Mouse (Mus musculus) hindbrain, embryonic 11.5 days (tissue): Measurements from ENCODE around the gene Larp7. TPM values are rescaled to one million over a fixed set of nuclear protein-coding genes. Genes with fewer than 3 reads are reported as not detected.

Source experiments
- ATAC-seq: fragments of 200-750 bp; cut with Nextera tagmentation; 2 replicates; pipeline ENCODE4 v1.8.0; 2017; ENCODE audit warnings: mild to moderate bottlenecking, moderate TSS enrichment, moderate library complexity; ENCODE audit not compliant: low FRiP score
- DNase-seq: peaks from one replicate; pipeline ENCODE4 v3.0.0-alpha.2; 2015; ENCODE audit warnings: low spot score
- H3K27ac ChIP-seq: fragments of 300-500 bp; sonication (generic); 2 replicates; pipeline ENCODE4 v1.5.1; 2014; ENCODE audit warnings: mild to moderate bottlenecking, low read depth, low read length
- H3K27me3 ChIP-seq: fragments of 300-500 bp; sonication (generic); 2 replicates; pipeline ENCODE4 v1.6.1; 2014; ENCODE audit warnings: mild to moderate bottlenecking, low read length, moderate library complexity, mixed read lengths; ENCODE audit not compliant: control insufficient read depth, insufficient read depth
- H3K36me3 ChIP-seq: fragments of 300-500 bp; sonication (generic); 2 replicates; pipeline ENCODE4 v1.6.1; 2014; ENCODE audit warnings: mild to moderate bottlenecking, low read length, moderate library complexity, mixed read lengths; ENCODE audit not compliant: control insufficient read depth, insufficient read depth
- H3K4me1 ChIP-seq: fragments of 300-500 bp; sonication (generic); replicated peaks from 2 replicates; pipeline ENCODE4 v1.6.1; 2014; ENCODE audit warnings: low read length, mixed read lengths; ENCODE audit not compliant: control insufficient read depth, insufficient read depth
- H3K4me2 ChIP-seq: fragments of 300-500 bp; sonication (generic); replicated peaks from 2 replicates; pipeline ENCODE4 v1.6.1; 2014; ENCODE audit warnings: mild to moderate bottlenecking, low read depth, low read length
- H3K4me3 ChIP-seq: fragments of 300-500 bp; sonication (generic); 2 replicates; pipeline ENCODE4 v1.5.1; 2014; ENCODE audit warnings: low read depth, low read length
- H3K9ac ChIP-seq: fragments of 300-500 bp; sonication (generic); 2 replicates; pipeline ENCODE4 v1.6.1; 2014; ENCODE audit warnings: low read depth, low read length
- H3K9me3 ChIP-seq: fragments of 300-500 bp; sonication (generic); 2 replicates; pipeline ENCODE4 v1.6.1; 2016; ENCODE audit warnings: low read length; ENCODE audit not compliant: control insufficient read depth
- WGBS: fragments of 180-500 bp; shearing (Covaris S2); extraction: QIAGEN DNeasy Blood & Tissue Kit; methylation state at CpG from one replicate; pipeline ENCODE4 v1.1.7; 2014; 5-methylcytosine and 5-hydroxymethylcytosine counted together
- polyA plus RNA-seq: library from polyadenylated mRNA; unstranded; fragments of >200 nt; fragmentation: Nextera tagmentation; extraction: Ambion mirVana; gene quantifications from 2 replicates; pipeline ENCODE4 v1.2.1, GENCODE M21; 2014

Larp7 gene
- polyA plus RNA-seq, 1 experiment from 2014 or later = 75.9 TPM

GRCm38 (mm10) chr3:127547882-127548281 is 5.3 kb downstream of the Larp7 start:
- WGBS = 38% methylated on average over 4 of the region's 5 CpGs

GRCm38 (mm10) chr3:127544610-127545121 is 8.5 kb downstream of the Larp7 start:
- Histone ChIP-seq H3K4me3 (no peak overlapping the region), H3K27ac (no peak overlapping the region), H3K4me2 (no peak overlapping the region), H3K36me3 (no peaks in the 10 kb centered on the region), H3K27me3 (no peaks in the 10 kb centered on the region), H3K4me1 (no peaks in the 10 kb centered on the region), H3K9ac (no peak overlapping the region), H3K9me3 (no peaks in the 10 kb centered on the region)
- 24% methylated on average over 5 of the region's 5 CpGs for whole genome bisulfite sequencing
- DNase-seq (no peak), ATAC-seq (no peak)

More at GRCm38 (mm10) chr3:127547882-127548281, 5.3 kb downstream of the Larp7 start:
- Histone ChIP-seq H3K9ac (no peak overlapping the region), H3K4me3 (no peak overlapping the region), H3K27ac (no peak overlapping the region), H3K9me3 (no peaks in the 10 kb centered on the region), H3K4me2 (no peak overlapping the region), H3K36me3 (no peaks in the 10 kb centered on the region), H3K27me3 (no peaks in the 10 kb centered on the region), H3K4me1 (no peaks in the 10 kb centered on the region)
- ATAC-seq (no peak), DNase-seq (peak; percentile 45)

GRCm38 (mm10) chr3:127543976-127544375 is 9.2 kb downstream of the Larp7 start:
- no peak overlapping the region for H3K4me2 ChIP-seq
- no peak overlapping the region for H3K9ac ChIP-seq
- no peak for DNase-seq
- no peaks in the 10 kb centered on the region for H3K36me3 ChIP-seq
- H3K4me3 ChIP-seq = no peak overlapping the region
- H3K27me3 ChIP-seq = no peaks in the 10 kb centered on the region
- H3K4me1 ChIP-seq = no peaks in the 10 kb centered on the region
- no peaks in the 10 kb centered on the region for H3K9me3 ChIP-seq
- H3K27ac ChIP-seq = no peak overlapping the region
- WGBS = 76% methylated on average over 4 of the region's 4 CpGs
- ATAC-seq = no peak

- no peak overlapping the region for H3K9ac ChIP-seq
- no peak overlapping the region for H3K27ac ChIP-seq
- no peaks in the 10 kb centered on the region for H3K36me3 ChIP-seq
- H3K27me3 ChIP-seq = no peaks in the 10 kb centered on the region
- no peak overlapping the region for H3K4me2 ChIP-seq
- H3K4me3 ChIP-seq = no peak overlapping the region
- H3K4me1 ChIP-seq = no peaks in the 10 kb centered on the region
- WGBS = 78% methylated on average over 6 of the region's 6 CpGs
- DNase-seq (no peak), ATAC-seq (no peak)
- H3K9me3 ChIP-seq = no peaks in the 10 kb centered on the region
Measured at GRCm38 (mm10) chr3:127539193-127539592, 14.0 kb downstream of the Larp7 start.

GRCm38 (mm10) chr3:127530293-127530692 is 22.9 kb downstream of the Larp7 start:
- Histone ChIP-seq H3K9ac (no peak overlapping the region), H3K27me3 (no peaks in the 10 kb centered on the region), H3K27ac (no peak overlapping the region), H3K4me1 (no peaks in the 10 kb centered on the region), H3K36me3 (no peaks in the 10 kb centered on the region), H3K9me3 (no peaks in the 10 kb centered on the region), H3K4me3 (no peak overlapping the region), H3K4me2 (no peak overlapping the region)
- ATAC-seq (no peak), DNase-seq (no peak)
- WGBS = 6% methylated on average over 4 of the region's 4 CpGs

GRCm38 (mm10) chr3:127529824-127530223 is 23.3 kb downstream of the Larp7 start:
- no peak overlapping the region for H3K27ac ChIP-seq
- H3K4me3 ChIP-seq = no peak overlapping the region
- H3K4me1 ChIP-seq = no peaks in the 10 kb centered on the region
- no peaks in the 10 kb centered on the region for H3K9me3 ChIP-seq
- H3K9ac ChIP-seq = no peak overlapping the region
- no peaks in the 10 kb centered on the region for H3K36me3 ChIP-seq
- ATAC-seq (no peak), DNase-seq (no peak)
- no peaks in the 10 kb centered on the region for H3K27me3 ChIP-seq
- no peak overlapping the region for H3K4me2 ChIP-seq
- 71% methylated on average over 4 of the region's 4 CpGs for WGBS

GRCm38 (mm10) chr3:127529210-127529609 is 23.9 kb downstream of the Larp7 start:
- Histone ChIP-seq H3K27me3 (no peaks in the 10 kb centered on the region), H3K4me2 (no peak overlapping the region), H3K9ac (no peak overlapping the region), H3K4me3 (no peak overlapping the region), H3K36me3 (no peaks in the 10 kb centered on the region), H3K9me3 (no peaks in the 10 kb centered on the region), H3K4me1 (no peaks in the 10 kb centered on the region), H3K27ac (no peak overlapping the region)
- WGBS = 94% methylated on average over 3 of the region's 3 CpGs
- DNase-seq (no peak), ATAC-seq (no peak)

- DNase-seq = no peak
- Histone ChIP-seq H3K4me2 (no peak overlapping the region), H3K9ac (no peak overlapping the region), H3K9me3 (no peaks in the 10 kb centered on the region), H3K4me1 (no peaks in the 10 kb centered on the region), H3K4me3 (no peak overlapping the region), H3K36me3 (no peaks in the 10 kb centered on the region), H3K27me3 (no peaks in the 10 kb centered on the region), H3K27ac (no peak overlapping the region)
- ATAC-seq = no peak
- WGBS = 68% methylated on average over 5 of the region's 5 CpGs
Measured at GRCm38 (mm10) chr3:127527465-127528034, 25.6 kb downstream of the Larp7 start.

GRCm38 (mm10) chr3:127525188-127525819 is 27.8 kb downstream of the Larp7 start:
- Histone ChIP-seq H3K27ac (no peak overlapping the region), H3K4me2 (no peak overlapping the region), H3K27me3 (no peaks in the 10 kb centered on the region), H3K9ac (no peak overlapping the region), H3K36me3 (no peaks in the 10 kb centered on the region), H3K4me1 (no peaks in the 10 kb centered on the region), H3K9me3 (no peaks in the 10 kb centered on the region), H3K4me3 (no peak overlapping the region)
- DNase-seq (no peak), ATAC-seq (no peak)
- 86% methylated on average over 8 of the region's 8 CpGs for WGBS
